Mouse (Mus musculus) stomach, embryonic 15.5 days (tissue): ENCODE results near the gene Dlat. TPM values are rescaled to one million over a fixed set of nuclear protein-coding genes. Genes with fewer than 3 reads are reported as not detected.

ENCODE experiments used
- ATAC-seq: fragments of 200-750 bp; cut with Nextera tagmentation; 2 replicates; pipeline ENCODE4 v1.8.0; 2017; ENCODE audit warnings: low read depth, moderate number of reproducible peaks, moderate TSS enrichment; ENCODE audit not compliant: insufficient read depth, low FRiP score
- H3K27ac ChIP-seq: fragments of 300-500 bp; sonication (generic); 2 replicates; pipeline ENCODE4 v1.5.1; 2015; ENCODE audit warnings: mild to moderate bottlenecking, inconsistent platforms
- H3K27me3 ChIP-seq: fragments of 300-500 bp; sonication (generic); replicated peaks from 2 replicates; pipeline ENCODE4 v1.6.1; 2015; ENCODE audit warnings: inconsistent platforms
- H3K36me3 ChIP-seq: fragments of 300-500 bp; sonication (generic); 2 replicates; pipeline ENCODE4 v1.6.1; 2015; ENCODE audit warnings: inconsistent platforms
- H3K4me1 ChIP-seq: fragments of 300-500 bp; sonication (generic); 2 replicates; pipeline ENCODE4 v1.6.1; 2015; ENCODE audit warnings: inconsistent platforms
- H3K4me2 ChIP-seq: fragments of 300-500 bp; sonication (generic); 2 replicates; pipeline ENCODE4 v1.6.1; 2015; ENCODE audit warnings: mild to moderate bottlenecking, inconsistent platforms
- H3K4me3 ChIP-seq: fragments of 300-500 bp; sonication (generic); replicated peaks from 2 replicates; pipeline ENCODE4 v1.5.1; 2015; ENCODE audit warnings: inconsistent platforms
- H3K9ac ChIP-seq: fragments of 300-500 bp; sonication (generic); 2 replicates; pipeline ENCODE4 v1.6.1; 2015; ENCODE audit warnings: inconsistent platforms
- H3K9me3 ChIP-seq: fragments of 300-500 bp; sonication (generic); 2 replicates; pipeline ENCODE4 v1.6.1; 2016; ENCODE audit warnings: inconsistent platforms
- WGBS: fragments of 180-500 bp; shearing (Covaris S2); methylation state at CpG from one replicate; pipeline ENCODE4 v1.1.7; 2015; 5-methylcytosine and 5-hydroxymethylcytosine counted together
- polyA plus RNA-seq: library from polyadenylated mRNA; unstranded; fragments of >200 nt; fragmentation: Nextera tagmentation; extraction: Ambion mirVana; gene quantifications from 2 replicates; pipeline ENCODE4 v1.2.1, GENCODE M21; 2015

Dlat gene
- polyA plus RNA-seq, 1 experiment from 2014 or later, result 42.9 TPM

GRCm38 (mm10) chr9:50585145-50585818, 74.3 kb downstream of the Dlat start:
- no peak overlapping the region for H3K4me2 ChIP-seq
- H3K36me3 ChIP-seq, result no peaks in the 10 kb centered on the region
- H3K27me3 ChIP-seq, result no peaks in the 10 kb centered on the region
- no peak overlapping the region for H3K27ac ChIP-seq
- no peak overlapping the region for H3K4me3 ChIP-seq
- no peak for ATAC-seq
- WGBS, result 73% methylated on average over 6 of the region's 6 CpGs
- H3K4me1 ChIP-seq, result no peaks in the 10 kb centered on the region
- no peak overlapping the region for H3K9ac ChIP-seq
- H3K9me3 ChIP-seq, result no peaks in the 10 kb centered on the region

Other genes with a start within 250 kb of the Dlat start
- 7.8 and 9.7 TPM in 2 replicates for gene Plet1, start 165.3 kb downstream of the Dlat start, polyA plus RNA-seq
- gene Pts, start 131.1 kb downstream of the Dlat start, polyA plus RNA-seq, result 83.4 and 92.6 TPM in 2 replicates
- 10.1 and 13.7 TPM in 2 replicates for gene Il18, start 105.0 kb downstream of the Dlat start, polyA plus RNA-seq
- gene Bco2, start 104.6 kb downstream of the Dlat start, polyA plus RNA-seq, result 1.1 and 1.3 TPM in 2 replicates
- not detected in 2 replicates for gene Tex12, start 98.5 kb downstream of the Dlat start, polyA plus RNA-seq
- gene Sdhd, start 56.0 kb downstream of the Dlat start, polyA plus RNA-seq, result 362 and 375 TPM in 2 replicates
- gene Timm8b, start 55.9 kb downstream of the Dlat start, polyA plus RNA-seq, result 243 and 275 TPM in 2 replicates
- gene Pih1d2, start 42.5 kb downstream of the Dlat start, polyA plus RNA-seq, result 2.4 and 3.7 TPM in 2 replicates
- 19.3 and 22.5 TPM in 2 replicates for gene Nkapd1, start 42.3 kb downstream of the Dlat start, polyA plus RNA-seq
- gene Dixdc1, start 79.7 kb upstream of the Dlat start, polyA plus RNA-seq, result 8.0 and 10.9 TPM in 2 replicates
- gene 2310030G06Rik, start 86.8 kb upstream of the Dlat start, polyA plus RNA-seq, result 16.0 and 17.5 TPM in 2 replicates
- 64.1 and 74.6 TPM in 2 replicates for gene Cryab, start 91.5 kb upstream of the Dlat start, polyA plus RNA-seq
- gene Hspb2, start 92.6 kb upstream of the Dlat start, polyA plus RNA-seq, result 5.4 and 6.9 TPM in 2 replicates
- 12.3 and 12.5 TPM in 2 replicates for gene Fdxacb1, start 108.5 kb upstream of the Dlat start, polyA plus RNA-seq
- 36.7 and 40.6 TPM in 2 replicates for gene Alg9, start 115.2 kb upstream of the Dlat start, polyA plus RNA-seq
- 31.2 and 32.6 TPM in 2 replicates for gene 1110032A03Rik, start 115.7 kb upstream of the Dlat start, polyA plus RNA-seq
- gene Ppp2r1b, start 185.5 kb upstream of the Dlat start, polyA plus RNA-seq, result 74.3 and 74.5 TPM in 2 replicates